ENCODE assay signal across 3 mouse cellular contexts in the genomic region with DNA sequence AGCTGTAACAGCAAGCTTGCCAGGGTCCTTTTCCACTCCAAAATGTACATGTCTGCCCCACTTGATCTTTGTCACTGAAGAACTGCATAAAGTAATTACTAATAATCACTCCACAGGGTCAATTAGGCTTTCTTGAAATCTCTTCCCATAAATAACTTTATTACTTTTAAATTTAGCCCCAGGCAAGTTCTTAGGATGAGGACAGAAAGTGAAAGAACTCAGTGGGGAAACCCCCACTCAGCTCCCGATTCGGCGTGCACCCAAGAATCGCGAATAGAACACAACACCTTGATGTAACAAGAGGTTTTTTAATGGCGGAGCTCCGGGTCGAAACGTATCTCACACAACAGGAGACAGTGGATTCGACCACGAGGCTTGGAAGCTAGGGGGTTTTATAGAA. TPM values are rescaled to one million over a fixed set of nuclear protein-coding genes. Genes with fewer than 3 reads are reported as not detected.
DNase-seq lines count a peak whose midpoint lies in the region; ATAC-seq lines count a peak whose summit lies in the region.

No protein-coding gene starts in this region.

- DNase-seq in induced T-regulatory cell, adult 2 months (ENCODE audit: low read depth) = peak; percentile 23

- peak; percentile 82 for ATAC-seq in CD4-positive, CD25-positive, alpha-beta regulatory T cell, adult 4 months
- ATAC-seq in inflammation-experienced regulatory T-cells, adult 6 months = peak; percentile 73

RNA-seq across cellular contexts. Expression of gene Herc3, which starts 14.2 kb away (rescaled TPM):
- polyA plus RNA-seq in CD4-positive, CD25-positive, alpha-beta regulatory T cell, adult 4 months (2017; shearing (Covaris generic)) = 10 to 100 TPM; 21.7 to 27.1 TPM
- 10 to 100 TPM; 19.8 to 20.8 (median 20.1) TPM for polyA plus RNA-seq in inflammation-experienced regulatory T-cells, adult 6 months (2017; shearing (Covaris generic))
